Mouse (Mus musculus) MEL (cell line): Measurements from ENCODE around the gene Gm20509. TPM values are rescaled to one million over a fixed set of nuclear protein-coding genes. Genes with fewer than 3 reads are reported as not detected.

Source experiments
- DNase-seq: peaks from one replicate; pipeline ENCODE4 v3.0.0; 2011; ENCODE audit warnings: low read depth, low spot score
- H3K27ac ChIP-seq: 2 replicates; pipeline ENCODE4 v1.5.1; 2012; ENCODE audit warnings: low read depth, mild to moderate bottlenecking, control low read depth, low read length, moderate library complexity; ENCODE audit not compliant: control insufficient read depth
- H3K27me3 ChIP-seq, 2 experiments: fragments of 150-350 bp in 1 of 2; sonication (generic) in 1 of 2; 2 replicates each; pipeline ENCODE4 v1.6.1; 2012; ENCODE audit warnings: low read length in 2 of 2, mild to moderate bottlenecking in 2 of 2, improper control_type of control experiment in 1 of 2, moderate library complexity in 1 of 2; ENCODE audit not compliant: insufficient read depth in 2 of 2, control insufficient read depth in 1 of 2
- H3K36me3 ChIP-seq, 2 experiments: 2 replicates each; pipeline ENCODE4 v1.6.1; 2012 to 2014; ENCODE audit warnings: low read length in 2 of 2, improper control_type of control experiment in 1 of 2, inconsistent platforms in 1 of 2, mild to moderate bottlenecking in 1 of 2; ENCODE audit not compliant: insufficient read depth in 2 of 2, control insufficient read depth in 1 of 2
- H3K4me1 ChIP-seq, 2 experiments: fragments of 150-350 bp in 1 of 2; sonication (generic) in 1 of 2; 2 replicates each; pipeline ENCODE4 v1.6.1; 2012; ENCODE audit warnings: low read length in 2 of 2, improper control_type of control experiment in 1 of 2, mild to moderate bottlenecking in 1 of 2; ENCODE audit not compliant: insufficient read depth in 2 of 2, control insufficient read depth in 1 of 2
- H3K4me3 ChIP-seq, 2 experiments: fragments of 150-350 bp in 1 of 2; sonication (generic) in 1 of 2; 2 replicates each; pipeline ENCODE4 v1.5.1; 2012; ENCODE audit warnings: low read depth in 2 of 2, low read length in 2 of 2, mild to moderate bottlenecking in 2 of 2, moderate library complexity in 2 of 2, control low read depth in 1 of 2, improper control_type of control experiment in 1 of 2; ENCODE audit not compliant: control insufficient read depth in 1 of 2, insufficient read depth in 1 of 2
- H3K79me2 ChIP-seq: 2 replicates; pipeline ENCODE4 v1.6.1; 2012; ENCODE audit warnings: mild to moderate bottlenecking, low read length, moderate library complexity; ENCODE audit not compliant: control insufficient read depth, poor library complexity, insufficient read depth
- H3K9ac ChIP-seq: 2 replicates; pipeline ENCODE4 v1.6.1; 2012; ENCODE audit warnings: low read depth, mild to moderate bottlenecking, control low read depth, low read length, moderate library complexity; ENCODE audit not compliant: control insufficient read depth, poor library complexity, severe bottlenecking
- H3K9me3 ChIP-seq: fragments of 150-350 bp; sonication (generic); replicated peaks from 2 replicates; pipeline ENCODE4 v1.6.1; 2012; ENCODE audit warnings: mild to moderate bottlenecking, low read length, improper control_type of control experiment, moderate library complexity; ENCODE audit not compliant: insufficient read depth
- BHLHE40 ChIP-seq: IDR thresholded peaks from 2 replicates; pipeline ENCODE4 v1.6.1; 2012; ENCODE audit warnings: low read depth, mild to moderate bottlenecking, inconsistent platforms, low read length, improper control_type of control experiment, borderline replicate concordance
- CHD2 ChIP-seq: IDR thresholded peaks from 2 replicates; pipeline ENCODE4 v1.6.1; 2011; ENCODE audit warnings: low read length, improper control_type of control experiment
- CTCF ChIP-seq, 3 experiments: IDR thresholded peaks in 2 of 3; conservative IDR thresholded peaks in 1 of 3; 2 replicates each; pipeline ENCODE4 v1.5.1; 2011 to 2012; ENCODE audit warnings: low read length in 3 of 3, low read depth in 2 of 3, mild to moderate bottlenecking in 2 of 3, improper control_type of control experiment in 1 of 3, inconsistent platforms in 1 of 3, mixed read lengths in 1 of 3, moderate library complexity in 1 of 3; ENCODE audit not compliant: control insufficient read depth in 1 of 3, insufficient read depth in 1 of 3, poor library complexity in 1 of 3, severe bottlenecking in 1 of 3
- E2F4 ChIP-seq: IDR thresholded peaks from 2 replicates; pipeline ENCODE4 v1.6.1; 2011; ENCODE audit warnings: low read depth, low read length, improper control_type of control experiment, borderline replicate concordance
- ETS1 ChIP-seq: IDR thresholded peaks from 2 replicates; pipeline ENCODE4 v1.6.1; 2012; ENCODE audit warnings: low read depth, mild to moderate bottlenecking, inconsistent platforms, low read length, improper control_type of control experiment, moderate library complexity
- GABPA ChIP-seq: IDR thresholded peaks from 2 replicates; pipeline ENCODE4 v1.6.1; 2012; ENCODE audit warnings: low read depth, mild to moderate bottlenecking, inconsistent platforms, low read length, improper control_type of control experiment, moderate library complexity
- GATA1 ChIP-seq: IDR thresholded peaks from 2 replicates; pipeline ENCODE4 v1.6.1; 2011; ENCODE audit warnings: low read depth, low read length, improper control_type of control experiment
- HCFC1 ChIP-seq: IDR thresholded peaks from 2 replicates; pipeline ENCODE4 v1.6.1; 2012; ENCODE audit warnings: low read depth, mild to moderate bottlenecking, inconsistent platforms, low read length, improper control_type of control experiment, moderate library complexity
- MAFK ChIP-seq: IDR thresholded peaks from 2 replicates; pipeline ENCODE4 v1.6.1; 2011; ENCODE audit warnings: low read depth, mild to moderate bottlenecking, low read length, improper control_type of control experiment, borderline replicate concordance
- MAX ChIP-seq: IDR thresholded peaks from 2 replicates; pipeline ENCODE4 v1.6.1; 2011; ENCODE audit warnings: low read length, improper control_type of control experiment
- MAZ ChIP-seq: IDR thresholded peaks from 2 replicates; pipeline ENCODE4 v1.6.1; 2012; ENCODE audit warnings: low read depth, mild to moderate bottlenecking, inconsistent platforms, low read length, improper control_type of control experiment
- MXI1 ChIP-seq: IDR thresholded peaks from 2 replicates; pipeline ENCODE4 v1.6.1; 2011; ENCODE audit warnings: mild to moderate bottlenecking, low read depth, low read length, improper control_type of control experiment
- MYB ChIP-seq: IDR thresholded peaks from 2 replicates; pipeline ENCODE4 v1.6.1; 2011; ENCODE audit warnings: mild to moderate bottlenecking, low read depth, low read length, improper control_type of control experiment
- NELFE ChIP-seq: IDR thresholded peaks from 2 replicates; pipeline ENCODE4 v1.6.1; 2011; ENCODE audit warnings: low read depth, low read length, improper control_type of control experiment
- RAD21 ChIP-seq: IDR thresholded peaks from 2 replicates; pipeline ENCODE4 v1.6.1; 2011; ENCODE audit warnings: mild to moderate bottlenecking, low read depth, low read length, improper control_type of control experiment
- RCOR1 ChIP-seq: IDR thresholded peaks from 2 replicates; pipeline ENCODE4 v1.6.1; 2012; ENCODE audit warnings: low read depth, mild to moderate bottlenecking, inconsistent platforms, low read length, improper control_type of control experiment
- SIN3A ChIP-seq: IDR thresholded peaks from 2 replicates; pipeline ENCODE4 v1.6.1; 2012; ENCODE audit warnings: low read length, improper control_type of control experiment, inconsistent platforms
- SMC3 ChIP-seq: IDR thresholded peaks from 2 replicates; pipeline ENCODE4 v1.6.1; 2011; ENCODE audit warnings: low read depth, low read length, improper control_type of control experiment
- UBTF ChIP-seq: IDR thresholded peaks from 2 replicates; pipeline ENCODE4 v1.6.1; 2012; ENCODE audit warnings: low read depth, mild to moderate bottlenecking, inconsistent platforms, low read length, improper control_type of control experiment, moderate library complexity, borderline replicate concordance; ENCODE audit not compliant: insufficient read depth
- USF1 ChIP-seq: IDR thresholded peaks from 2 replicates; pipeline ENCODE4 v1.6.1; 2014; ENCODE audit warnings: low read depth, mild to moderate bottlenecking, inconsistent platforms, low read length, improper control_type of control experiment, moderate library complexity
- polyA plus RNA-seq, 2 experiments: library from polyadenylated mRNA; stranded (reverse) in 1 of 2; unstranded in 1 of 2; fragments of >175 nt in 1 of 2; fragments of >200 nt in 1 of 2; gene quantifications; 2 replicates each; pipeline versions ENCODE4 v1.2.1 to v1.2.4; 2012; ENCODE audit warnings: low replicate concordance in 2 of 2, low read depth in 1 of 2; ENCODE audit not compliant: insufficient read length in 2 of 2, insufficient read depth in 1 of 2, missing spikeins in 1 of 2
- total RNA-seq: library from RNA; depleted of rRNA; stranded (reverse); fragments of 300-350 nt; gene quantifications from 2 replicates; pipeline ENCODE4 v1.2.3, GENCODE M21; 2012

Gm20509 gene
- total and polyA plus RNA-seq, 3 experiments: not detected

DNA sequence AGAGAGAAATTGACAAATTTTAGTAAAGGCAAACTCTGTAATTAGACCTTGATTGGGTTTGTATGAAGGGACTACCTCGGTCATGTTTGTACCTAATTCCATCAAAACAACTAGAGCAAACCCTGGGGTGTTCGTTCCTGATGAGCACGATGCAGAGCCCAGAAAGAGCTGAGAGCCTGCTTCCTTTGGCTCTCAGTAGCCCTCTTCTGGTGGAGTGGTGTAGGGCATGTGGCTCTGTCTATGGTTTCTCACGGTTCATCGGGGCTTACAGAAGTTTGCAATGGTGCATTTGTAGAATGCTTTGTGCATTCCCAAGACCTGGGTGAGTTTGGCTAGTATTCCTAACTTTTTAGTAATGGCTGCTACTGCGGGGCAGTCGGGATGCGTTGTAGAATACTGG, 19.5 kb downstream of the Gm20509 start:
- Histone ChIP-seq H3K9me3 (no peaks in the 10 kb centered on the region), H3K9ac (no peak overlapping the region), H3K27me3 (no peaks in the 10 kb centered on the region), H3K79me2 (0 out of 2 replicates have a peak, but pooled peaks cover 1% of the 10 kb centered on the region), H3K27ac (no peak overlapping the region), H3K4me1 (no peaks in the 10 kb centered on the region), H3K4me3 (no peak overlapping the region), H3K36me3 (peaks cover 4 to 29% of the 10 kb centered on the region in 2 experiments)
- TF ChIP-seq USF1 (no peak), CTCF (IDR thresholded peaks at IDR 0.05 in 2 of 3, conservative IDR thresholded peaks at IDR 0.05 in 1 of 3; ENCODE audit: control insufficient read depth in 1 of 3, insufficient read depth in 1 of 3, low read depth in 2 of 3, low read length in 3 of 3, poor library complexity in 1 of 3, severe bottlenecking in 1 of 3) (peak; percentile 31 to 54 (median 42)), RAD21 (peak; percentile 3; the same call in 1 of the 2 replicates), SMC3 (peak; percentile 41), SIN3A (no peak), GATA1 (no peak), MXI1 (no peak)
- peak; percentile 57 for DNase-seq

GRCm38 (mm10) chr9:73125043-73125570, 22.8 kb downstream of the Gm20509 start:
- H3K79me2 ChIP-seq: no peaks in the 10 kb centered on the region
- H3K27me3 ChIP-seq: no peaks in the 10 kb centered on the region
- DNase-seq: peak; percentile 66
- no peak overlapping the region for H3K4me3 ChIP-seq
- H3K9ac ChIP-seq: no peak overlapping the region
- no peaks in the 10 kb centered on the region for H3K9me3 ChIP-seq
- peaks cover 4 to 19% of the 10 kb centered on the region in 2 experiments for H3K36me3 ChIP-seq
- no peak overlapping the region for H3K27ac ChIP-seq
- H3K4me1 ChIP-seq: no peaks in the 10 kb centered on the region
- TF ChIP-seq RCOR1 (no peak), CHD2 (no peak), MAZ (no peak), E2F4 (no peak), ETS1 (no peak), SMC3 (no peak), BHLHE40 (no peak)

GRCm38 (mm10) chr9:73127457-73127856, 25.2 kb downstream of the Gm20509 start:
- Histone ChIP-seq H3K4me3 (no peak overlapping the region), H3K4me1 (no peaks in the 10 kb centered on the region; a peak in 1 of 4 replicates), H3K9me3 (no peaks in the 10 kb centered on the region), H3K27ac (no peak overlapping the region), H3K27me3 (no peaks in the 10 kb centered on the region), H3K9ac (no peak overlapping the region), H3K79me2 (no peaks in the 10 kb centered on the region), H3K36me3 (peaks cover 4 to 11% of the 10 kb centered on the region in 2 experiments)
- DNase-seq: no peak
- TF ChIP-seq HCFC1 (no peak), GABPA (no peak), GATA1 (no peak), MYB (no peak), MAX (no peak), MAZ (no peak), NELFE (no peak), MAFK (no peak), UBTF (no peak), SIN3A (no peak)
